Mouse (Mus musculus) cerebellum, adult 9-11 months (tissue): Measurements from ENCODE around the gene Vps37c.
A peak's percentile ranks its signal among the peaks of the same experiment; 100 is the strongest.

ENCODE experiments used
- DNase-seq: peaks from one replicate; pipeline ENCODE4 v3.0.0; 2022

The Vps37c gene

DNA sequence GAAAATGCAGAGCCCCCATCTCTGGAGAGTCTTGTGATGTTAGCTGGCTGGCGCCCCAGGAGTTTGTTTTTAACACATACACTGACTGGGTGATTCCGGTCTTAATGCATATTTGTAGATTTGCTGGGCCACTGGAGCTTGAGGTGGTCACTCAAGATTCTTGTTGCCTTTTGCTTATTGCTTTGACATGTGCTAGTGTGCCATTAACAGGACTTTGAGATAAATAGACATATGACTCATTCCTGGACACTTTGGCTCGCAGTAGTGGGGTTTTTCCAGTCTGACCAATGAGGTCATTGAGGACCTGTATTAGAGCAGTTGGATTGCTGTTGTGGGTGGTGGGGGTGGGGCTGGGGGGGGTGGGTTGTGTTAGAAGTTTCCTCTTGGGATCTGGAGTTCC is 1.8 kb downstream of the Vps37c start:
- DNase-seq, result peak; percentile 49

GRCm38 (mm10) chr19:10691121-10691520 is 2.6 kb downstream of the Vps37c start:
- peak; percentile 40 for DNase-seq

- no peak for DNase-seq
Observed at GRCm38 (mm10) chr19:10691660-10692059, 3.1 kb downstream of the Vps37c start.

- no peak for DNase-seq
Observed at GRCm38 (mm10) chr19:10692361-10692760, 3.8 kb downstream of the Vps37c start.

- no peak for DNase-seq
Observed at GRCm38 (mm10) chr19:10693926-10694682, 5.6 kb downstream of the Vps37c start.

- no peak for DNase-seq
Observed at GRCm38 (mm10) chr19:10695801-10696200, 7.3 kb downstream of the Vps37c start.

DNA sequence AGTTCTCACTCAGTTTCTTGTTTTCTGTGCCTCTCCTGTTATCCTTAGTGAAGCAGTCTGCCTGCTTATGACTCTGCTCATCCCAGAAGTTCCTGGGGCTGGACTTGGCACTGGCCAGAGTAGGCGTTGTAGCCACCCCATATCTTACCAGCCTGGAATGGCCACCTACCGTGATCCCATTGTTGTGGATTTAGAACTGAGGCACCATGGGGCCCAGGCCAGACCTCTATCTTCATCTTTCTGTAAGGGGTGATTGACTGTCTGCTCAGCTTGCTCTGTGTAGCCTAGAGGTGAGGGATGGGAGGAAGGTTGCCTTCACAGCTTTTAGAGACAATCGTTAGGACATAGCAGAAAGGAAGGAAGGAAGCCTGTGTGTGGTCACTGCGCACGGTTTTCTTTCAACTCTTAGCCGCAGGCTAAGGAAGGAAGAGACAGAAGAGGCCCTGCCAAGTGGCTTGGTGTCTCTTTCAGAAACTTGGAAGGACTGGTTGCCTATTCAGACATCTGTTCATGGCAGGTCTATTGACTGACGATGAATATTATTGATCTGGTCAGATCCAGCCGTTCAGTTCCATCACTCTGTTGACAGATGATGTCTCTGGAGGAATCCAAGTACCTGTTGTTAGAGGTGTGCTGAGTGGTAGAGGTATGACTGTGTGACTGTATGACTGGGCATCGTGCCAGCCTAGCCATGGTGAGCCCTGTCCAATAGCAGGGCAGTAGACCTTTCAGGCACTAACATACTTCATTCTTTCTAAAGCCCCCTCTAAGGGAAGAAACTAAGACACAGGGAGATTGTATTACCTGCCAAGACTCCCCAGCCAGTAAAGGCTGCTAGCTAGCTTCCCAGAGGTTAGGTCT is 9.8 kb downstream of the Vps37c start:
- no peak for DNase-seq

GRCm38 (mm10) chr19:10699851-10700250 is 11.3 kb downstream of the Vps37c start:
- no peak for DNase-seq

DNA sequence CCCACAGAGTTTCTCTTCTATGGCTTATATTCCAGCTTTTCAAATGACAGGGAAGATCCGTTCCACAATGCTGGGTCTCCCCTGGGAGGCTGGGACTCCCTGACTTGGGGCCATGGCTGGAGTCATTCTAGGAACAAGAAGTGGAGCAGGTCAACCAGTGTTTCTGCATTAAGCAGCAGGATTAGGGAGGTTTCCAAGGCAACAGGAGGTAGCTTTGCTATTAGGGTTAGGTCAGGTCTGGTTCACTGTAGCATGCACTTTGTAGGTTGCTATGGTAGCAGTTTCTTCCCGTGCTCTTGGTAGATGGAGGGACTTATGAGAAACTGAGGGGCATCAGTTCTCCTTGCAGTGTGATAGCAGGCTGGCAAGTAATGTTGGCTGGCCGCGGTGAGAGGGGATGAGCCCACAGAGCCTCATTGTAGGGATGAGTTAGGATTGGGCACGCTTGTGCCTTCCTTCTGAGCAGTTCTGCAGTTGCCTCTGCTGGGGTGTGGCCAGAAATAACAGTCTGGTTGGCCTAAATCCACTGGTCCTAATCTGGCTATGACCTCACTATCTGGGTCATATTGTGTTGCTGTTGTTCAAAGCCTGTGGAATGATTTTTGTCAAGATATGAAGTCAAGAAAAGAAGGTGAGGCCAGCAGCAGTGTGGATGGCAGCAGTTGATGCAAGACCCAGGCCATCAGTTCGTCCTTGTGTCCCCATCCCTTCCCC is 12.6 kb downstream of the Vps37c start:
- DNase-seq, result peak; percentile 78

DNA sequence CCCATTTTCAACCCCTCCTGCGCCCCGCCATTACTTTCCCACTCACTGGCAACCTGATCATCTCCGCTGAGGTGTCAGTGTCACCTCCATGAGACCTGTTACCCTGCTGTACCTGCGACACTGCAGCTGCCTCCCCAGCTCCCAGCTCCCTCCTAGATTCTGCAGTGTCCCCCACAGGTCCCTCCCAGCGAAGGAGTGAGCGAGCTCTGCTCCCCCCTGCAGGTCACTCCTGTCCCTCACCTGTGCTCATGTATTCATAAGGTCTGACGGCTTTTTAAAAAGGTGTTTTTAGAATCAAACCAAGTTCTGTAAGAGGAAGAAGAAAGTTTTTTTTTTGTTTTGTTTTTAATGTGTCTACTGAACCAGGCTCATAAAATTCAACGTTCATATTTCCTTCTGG is 13.6 kb downstream of the Vps37c start:
- no peak for DNase-seq

GRCm38 (mm10) chr19:10703470-10703869 is 14.9 kb downstream of the Vps37c start:
- DNase-seq, result peak; percentile 76

DNA sequence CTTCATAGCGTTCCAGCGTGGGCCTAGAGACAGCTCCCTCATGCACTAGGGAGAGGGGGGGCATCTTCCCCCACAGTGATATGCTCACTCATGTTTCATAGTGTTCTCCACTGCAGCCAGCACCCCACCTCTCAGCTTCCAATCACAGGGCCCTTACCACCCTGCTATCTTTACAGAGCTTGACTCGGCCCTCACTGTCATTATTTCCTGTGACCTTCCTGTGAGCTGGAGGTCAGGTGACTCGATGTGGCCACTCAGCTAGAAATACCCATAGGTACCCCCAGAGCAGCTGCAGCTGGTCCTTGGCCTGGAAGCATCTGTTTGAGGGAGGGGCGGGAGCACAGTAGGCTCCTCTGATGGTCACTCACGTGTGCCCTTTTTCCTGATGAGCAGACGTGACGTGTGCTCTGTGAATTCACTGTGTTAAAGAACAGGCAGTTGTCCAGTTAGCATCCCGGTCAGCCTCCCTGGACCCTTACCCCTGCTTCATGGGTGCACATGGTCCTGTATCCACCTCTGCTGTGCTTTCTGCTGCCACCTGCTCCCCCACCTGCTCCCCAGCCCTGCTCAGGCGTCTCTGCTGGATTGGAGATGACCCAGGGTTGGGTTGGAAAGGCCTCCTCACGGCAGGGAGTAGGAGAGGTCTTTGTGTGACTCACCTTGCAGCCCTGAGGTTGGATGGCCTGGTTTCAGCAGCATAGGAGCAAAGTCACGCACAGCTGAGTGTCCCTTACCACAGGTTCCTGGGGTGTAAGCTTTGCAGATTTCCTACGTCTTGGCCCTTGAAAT is 18.7 kb downstream of the Vps37c start:
- peak; percentile 75 for DNase-seq

DNA sequence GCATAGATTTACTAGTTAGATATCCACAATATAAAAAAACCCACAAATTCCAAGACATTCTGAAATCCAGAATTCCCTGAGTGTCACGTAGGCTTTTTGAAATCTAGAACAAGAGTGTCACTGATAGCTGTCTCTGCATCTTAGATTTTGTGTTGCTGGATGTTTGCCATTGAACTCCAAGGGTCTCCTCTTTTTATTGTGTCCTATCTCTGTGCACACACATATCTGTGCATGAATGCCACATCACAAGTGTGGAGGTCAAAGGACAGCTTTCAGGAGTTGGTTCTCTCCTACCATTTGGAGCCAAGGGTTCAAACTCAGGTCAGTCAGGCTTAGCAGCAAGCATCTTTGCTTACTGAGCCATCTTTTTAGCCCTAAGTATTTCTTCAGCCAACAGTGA is 19.3 kb downstream of the Vps37c start:
- DNase-seq, result no peak

- DNase-seq, result no peak
Observed at GRCm38 (mm10) chr19:10708900-10709299, 20.4 kb downstream of the Vps37c start.

DNA sequence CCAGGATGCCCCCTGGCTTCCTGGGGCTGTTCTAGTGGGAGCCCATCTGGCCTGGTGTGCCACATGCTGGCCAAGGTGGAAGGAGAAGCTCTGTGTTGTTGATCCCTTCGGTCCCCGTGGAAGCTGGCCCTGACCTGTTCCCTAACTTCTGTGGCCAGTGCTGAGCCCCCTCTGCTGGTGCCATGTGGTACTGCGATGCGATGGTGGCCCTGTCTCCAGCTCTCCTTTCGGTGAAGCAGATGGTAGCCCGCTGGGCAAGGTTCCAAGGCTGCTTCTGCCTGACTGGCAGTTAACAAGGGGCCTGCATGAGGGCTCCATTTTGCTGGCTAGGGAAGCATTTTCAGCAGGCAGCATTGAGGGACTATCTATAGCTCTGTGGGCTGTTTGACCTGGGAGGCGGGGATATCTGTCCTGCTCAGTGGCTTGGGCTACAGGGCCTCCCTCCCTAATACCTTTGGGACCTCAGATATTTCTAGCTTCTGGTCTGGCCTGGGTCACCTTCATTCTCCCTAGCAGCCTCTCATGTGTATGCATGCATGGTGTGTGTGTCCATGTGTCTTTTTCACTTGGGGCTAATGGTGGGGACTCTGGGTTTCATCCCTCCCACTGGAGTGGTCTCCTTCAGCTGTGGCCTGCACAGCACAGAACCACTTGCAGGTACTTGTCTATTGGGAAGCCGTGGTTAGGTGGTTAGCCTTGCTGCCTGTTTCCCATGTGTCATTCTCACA is 21.0 kb downstream of the Vps37c start:
- DNase-seq, result peak; percentile 100

DNA sequence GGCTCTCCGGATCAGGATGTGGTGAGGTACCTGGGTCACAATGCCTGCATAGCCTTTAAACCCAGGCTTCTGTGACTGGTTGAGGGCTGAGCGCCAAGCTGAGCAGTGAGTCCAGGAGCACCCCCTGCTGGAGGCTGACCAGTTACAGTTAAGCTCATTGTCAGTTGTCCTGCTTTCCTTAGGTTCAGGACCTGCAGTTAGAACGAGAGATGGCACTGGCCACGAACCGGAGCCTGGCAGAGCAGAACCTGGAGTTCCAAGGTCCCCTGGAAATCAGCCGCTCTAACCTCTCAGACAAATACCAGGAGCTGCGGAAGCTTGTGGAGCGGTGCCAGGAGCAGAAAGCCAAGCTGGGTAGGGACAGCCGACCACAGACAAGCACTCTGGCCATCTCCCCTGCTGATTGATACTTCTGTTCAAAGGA is 21.6 kb downstream of the Vps37c start:
- DNase-seq, result peak; percentile 93

- peak; percentile 60 for DNase-seq
Observed at GRCm38 (mm10) chr19:10710751-10711150, 22.2 kb downstream of the Vps37c start.

GRCm38 (mm10) chr19:10712194-10712593 is 23.7 kb downstream of the Vps37c start:
- DNase-seq, result peak; percentile 59

DNA sequence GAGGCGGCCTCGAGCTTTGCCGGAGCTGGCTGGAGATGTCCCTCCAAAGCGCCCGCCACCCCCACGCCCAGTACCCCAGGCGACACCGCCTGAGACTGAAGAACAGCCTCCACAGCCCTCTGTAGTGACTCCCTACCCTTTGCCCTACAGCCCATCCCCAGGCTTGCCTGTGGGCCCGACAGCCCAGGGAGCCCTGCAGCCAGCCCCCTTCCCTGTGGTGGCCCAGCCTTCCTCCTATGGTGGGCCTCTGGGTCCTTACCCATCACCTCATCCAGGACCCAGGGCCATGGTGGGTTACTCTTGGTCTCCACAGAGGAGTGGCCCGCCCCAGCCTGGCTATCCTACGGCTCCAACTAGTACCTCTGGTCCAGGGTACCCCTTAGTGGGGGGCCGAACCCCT is 24.1 kb downstream of the Vps37c start:
- DNase-seq, result peak; percentile 56

- peak; percentile 52 for DNase-seq
Observed at GRCm38 (mm10) chr19:10713551-10713950, 25.0 kb downstream of the Vps37c start.

GRCm38 (mm10) chr19:10714168-10714567 is 25.6 kb downstream of the Vps37c start:
- peak; percentile 63 for DNase-seq
